Mouse (Mus musculus): ENCODE results near the gene Cysltr1.

- TF ChIP-seq CTCF (IDR thresholded peaks at IDR 0.05; ENCODE audit: control insufficient read depth, insufficient read depth, low read length) = no peak
- no peak for TF ChIP-seq POLR2A (IDR thresholded peaks at IDR 0.05; ENCODE audit: borderline replicate concordance, control insufficient read depth, low read depth, low read length)
Measured at GRCm38 (mm10) chrX:106633543-106633942, 30.1 kb upstream of the Cysltr1 start.

Measured in bone marrow, adult 2 months (tissue).